ENCODE assay signal across 12 mouse cellular contexts in genomic region chr4:131797920-131798319, GRCm38 (mm10). TPM values are rescaled to one million over a fixed set of nuclear protein-coding genes. Genes with fewer than 3 reads are reported as not detected.
A peak's percentile ranks its signal among the peaks of the same experiment; 100 is the strongest.
DNase-seq lines count a peak whose midpoint lies in the region; ATAC-seq and TF ChIP-seq lines count a peak whose summit lies in the region.
"Had no signal": no experiment of that assay in that cellular context is flagged by ENCODE, and none has a peak within 500 bp of the region (broad histone marks: within the 10 kb centered on the region; RNA-seq: fewer than 3 reads in every experiment).

No protein-coding gene starts in this region.

- no peak overlapping the region for H3K4me2 ChIP-seq in hindbrain, embryonic 11.5 days (replicated peaks; ENCODE audit: low read depth, low read length)
- no peak overlapping the region for H3K4me2 ChIP-seq in hindbrain, embryonic 12.5 days (replicated peaks)
- H3K4me2 ChIP-seq: limb, embryonic 15.5 days had no signal

- no peaks in the 10 kb centered on the region for H3K27me3 ChIP-seq in hindbrain, embryonic 11.5 days (ENCODE audit: control insufficient read depth, insufficient read depth, low read length)
- no peaks in the 10 kb centered on the region for H3K27me3 ChIP-seq in hindbrain, embryonic 12.5 days
- no peaks in the 10 kb centered on the region for H3K27me3 ChIP-seq in testis, adult 2 months (ENCODE audit: control insufficient read depth, insufficient read depth, low read length)
- H3K27me3 ChIP-seq: limb, embryonic 15.5 days; Patski had no signal

- no peak for ATAC-seq in hindbrain, embryonic 11.5 days (ENCODE audit: low FRiP score)
- no peak for ATAC-seq in hindbrain, embryonic 12.5 days (ENCODE audit: low FRiP score)
- ATAC-seq: forebrain, embryonic 16.5 days; intestine, postnatal 0 days; Patski had no signal

- no peak overlapping the region for H3K4me3 ChIP-seq in hindbrain, embryonic 11.5 days (ENCODE audit: low read depth, low read length)
- H3K4me3 ChIP-seq in hindbrain, embryonic 12.5 days, result no peak overlapping the region
- 0 out of 2 replicates have a peak overlapping the region, but pooled peaks have one; percentile 2 for H3K4me3 ChIP-seq in testis, adult 2 months (ENCODE audit: control insufficient read depth, low read depth, low read length)
- H3K4me3 ChIP-seq: heart, embryonic 10.5 days; limb, embryonic 15.5 days had no signal

- H3K27ac ChIP-seq in hindbrain, embryonic 11.5 days (ENCODE audit: low read depth, low read length), result no peak overlapping the region
- no peak overlapping the region for H3K27ac ChIP-seq in hindbrain, embryonic 12.5 days
- H3K27ac ChIP-seq in testis, adult 2 months (ENCODE audit: control insufficient read depth, insufficient read depth, low read depth, low read length), result no peak overlapping the region
- H3K27ac ChIP-seq: heart, embryonic 10.5 days; limb, embryonic 15.5 days had no signal

- TF ChIP-seq CTCF in testis, adult 2 months (IDR thresholded peaks at IDR 0.05; ENCODE audit: control insufficient read depth, insufficient read depth, insufficient replicate concordance, low read depth, low read length), result no peak

- H3K36me3 ChIP-seq in hindbrain, embryonic 11.5 days (ENCODE audit: control insufficient read depth, insufficient read depth, low read length), result no peaks in the 10 kb centered on the region
- 0 out of 2 replicates have a peak, but pooled peaks cover 2% of the 10 kb centered on the region for H3K36me3 ChIP-seq in hindbrain, embryonic 12.5 days
- no peaks in the 10 kb centered on the region for H3K36me3 ChIP-seq in testis, adult 2 months (ENCODE audit: control insufficient read depth, insufficient read depth, low read length)
- H3K36me3 ChIP-seq: heart, embryonic 10.5 days; limb, embryonic 15.5 days had no signal

- no peaks in the 10 kb centered on the region for H3K9me3 ChIP-seq in hindbrain, embryonic 11.5 days (ENCODE audit: control insufficient read depth, low read length)
- no peaks in the 10 kb centered on the region for H3K9me3 ChIP-seq in hindbrain, embryonic 12.5 days (replicated peaks)
- H3K9me3 ChIP-seq: heart, embryonic 10.5 days; limb, embryonic 15.5 days had no signal

- no peak overlapping the region for H3K9ac ChIP-seq in hindbrain, embryonic 11.5 days (ENCODE audit: low read depth, low read length)
- H3K9ac ChIP-seq in hindbrain, embryonic 12.5 days, result no peak overlapping the region
- H3K9ac ChIP-seq: limb, embryonic 15.5 days had no signal

- no peaks in the 10 kb centered on the region for H3K4me1 ChIP-seq in hindbrain, embryonic 11.5 days (replicated peaks; ENCODE audit: control insufficient read depth, insufficient read depth, low read length)
- 0 out of 2 replicates have a peak, but pooled peaks cover 7% of the 10 kb centered on the region for H3K4me1 ChIP-seq in hindbrain, embryonic 12.5 days
- H3K4me1 ChIP-seq in testis, adult 2 months (ENCODE audit: control insufficient read depth, insufficient read depth, low read length), result peaks cover 6% of the 10 kb centered on the region
- H3K4me1 ChIP-seq: limb, embryonic 15.5 days had no signal

- DNase-seq in hindbrain, embryonic 11.5 days (ENCODE audit: low spot score), result peak; percentile 15
- DNase-seq in testis, postnatal 10 days (ENCODE audit: low spot score), result no peak
- DNase-seq in embryo, embryonic 10.5 days (ENCODE audit: low spot score), result peak; percentile 34
- DNase-seq in ovary, adult 18-20 months (ENCODE audit: low spot score), result no peak
- DNase-seq in kidney, postnatal 36 days, result no peak

- whole genome bisulfite sequencing in hindbrain, embryonic 11.5 days, result 39% methylated on average over 12 of the region's 12 CpGs
- WGBS in hindbrain, embryonic 12.5 days, result 58% methylated on average over 12 of the region's 12 CpGs

- no peak for TF ChIP-seq POLR2A in testis, adult 2 months (IDR thresholded peaks at IDR 0.05; ENCODE audit: control insufficient read depth, low read depth, low read length)

RNA-seq across cellular contexts. Expression of gene Ptpru, which starts 40.2 kb away (rescaled TPM):
- polyA plus RNA-seq in hindbrain, embryonic 11.5 days (2014; fragmentation: Nextera tagmentation; extraction: Ambion mirVana), result 11.4 and 13.2 TPM in 2 replicates
- 22.7 and 30.2 TPM in 2 replicates for polyA plus RNA-seq in hindbrain, embryonic 12.5 days (2016; fragmentation: Nextera tagmentation; extraction: Ambion mirVana)
- 2.5 and 3.1 TPM in 2 replicates for polyA plus RNA-seq in testis, adult 2 months (2012; rRNA removed)

RNA-seq across cellular contexts. Expression of gene Mecr, which starts 45.4 kb away (rescaled TPM):
- polyA plus RNA-seq in hindbrain, embryonic 11.5 days (2014; fragmentation: Nextera tagmentation; extraction: Ambion mirVana), result 44.2 and 45.6 TPM in 2 replicates
- 40.1 and 44.6 TPM in 2 replicates for polyA plus RNA-seq in hindbrain, embryonic 12.5 days (2016; fragmentation: Nextera tagmentation; extraction: Ambion mirVana)
- polyA plus RNA-seq in testis, adult 2 months (2012; rRNA removed), result 17.2 and 19.3 TPM in 2 replicates

Comparison
In these comparisons a context has a peak if more than half of its experiments do, and no peak if none do; other contexts are left out.
1. DNase-seq: peak in hindbrain, embryonic 11.5 days (single experiment) and embryo, embryonic 10.5 days (single experiment); none in testis, postnatal 10 days (single experiment), ovary, adult 18-20 months (single experiment) and kidney, postnatal 36 days (0 of 2).